Mouse (Mus musculus) E14TG2a.4 (cell line): ENCODE results near the gene Mip.

ENCODE experiments used
- CTCF ChIP-seq: conservative IDR thresholded peaks from 2 replicates; pipeline ENCODE4 v1.5.1; 2014; ENCODE audit warnings: low read length
- NANOG ChIP-seq: IDR thresholded peaks from 2 replicates; pipeline ENCODE4 v1.6.1; 2014; ENCODE audit warnings: borderline replicate concordance, low read length, mixed read lengths

- TF ChIP-seq CTCF (no peak), NANOG (no peak)
Observed at GRCm38 (mm10) chr10:128239140-128239539, 13.5 kb downstream of the Mip start.
